Mouse (Mus musculus) MEL (cell line): ENCODE measurements around the gene Col23a1. TPM values are rescaled to one million over a fixed set of nuclear protein-coding genes. Genes with fewer than 3 reads are reported as not detected.

Experiments used
- DNase-seq: peaks from one replicate; pipeline ENCODE4 v3.0.0; 2011; ENCODE audit warnings: low read depth, low spot score
- H3K27ac ChIP-seq: 2 replicates; pipeline ENCODE4 v1.5.1; 2012; ENCODE audit warnings: low read depth, mild to moderate bottlenecking, control low read depth, low read length, moderate library complexity; ENCODE audit not compliant: control insufficient read depth
- H3K27me3 ChIP-seq, 2 experiments: fragments of 150-350 bp in 1 of 2; sonication (generic) in 1 of 2; 2 replicates each; pipeline ENCODE4 v1.6.1; 2012; ENCODE audit warnings: low read length in 2 of 2, mild to moderate bottlenecking in 2 of 2, improper control_type of control experiment in 1 of 2, moderate library complexity in 1 of 2; ENCODE audit not compliant: insufficient read depth in 2 of 2, control insufficient read depth in 1 of 2
- H3K36me3 ChIP-seq, 2 experiments: 2 replicates each; pipeline ENCODE4 v1.6.1; 2012 to 2014; ENCODE audit warnings: low read length in 2 of 2, improper control_type of control experiment in 1 of 2, inconsistent platforms in 1 of 2, mild to moderate bottlenecking in 1 of 2; ENCODE audit not compliant: insufficient read depth in 2 of 2, control insufficient read depth in 1 of 2
- H3K4me1 ChIP-seq, 2 experiments: fragments of 150-350 bp in 1 of 2; sonication (generic) in 1 of 2; 2 replicates each; pipeline ENCODE4 v1.6.1; 2012; ENCODE audit warnings: low read length in 2 of 2, improper control_type of control experiment in 1 of 2, mild to moderate bottlenecking in 1 of 2; ENCODE audit not compliant: insufficient read depth in 2 of 2, control insufficient read depth in 1 of 2
- H3K4me3 ChIP-seq, 2 experiments: fragments of 150-350 bp in 1 of 2; sonication (generic) in 1 of 2; 2 replicates each; pipeline ENCODE4 v1.5.1; 2012; ENCODE audit warnings: low read depth in 2 of 2, low read length in 2 of 2, mild to moderate bottlenecking in 2 of 2, moderate library complexity in 2 of 2, control low read depth in 1 of 2, improper control_type of control experiment in 1 of 2; ENCODE audit not compliant: control insufficient read depth in 1 of 2, insufficient read depth in 1 of 2
- H3K79me2 ChIP-seq: 2 replicates; pipeline ENCODE4 v1.6.1; 2012; ENCODE audit warnings: mild to moderate bottlenecking, low read length, moderate library complexity; ENCODE audit not compliant: control insufficient read depth, poor library complexity, insufficient read depth
- H3K9ac ChIP-seq: 2 replicates; pipeline ENCODE4 v1.6.1; 2012; ENCODE audit warnings: low read depth, mild to moderate bottlenecking, control low read depth, low read length, moderate library complexity; ENCODE audit not compliant: control insufficient read depth, poor library complexity, severe bottlenecking
- H3K9me3 ChIP-seq: fragments of 150-350 bp; sonication (generic); replicated peaks from 2 replicates; pipeline ENCODE4 v1.6.1; 2012; ENCODE audit warnings: mild to moderate bottlenecking, low read length, improper control_type of control experiment, moderate library complexity; ENCODE audit not compliant: insufficient read depth
- CHD1 ChIP-seq: IDR thresholded peaks from 2 replicates; pipeline ENCODE4 v1.6.1; 2012; ENCODE audit warnings: low read depth, mild to moderate bottlenecking, inconsistent platforms, low read length, improper control_type of control experiment
- CHD2 ChIP-seq: IDR thresholded peaks from 2 replicates; pipeline ENCODE4 v1.6.1; 2011; ENCODE audit warnings: low read length, improper control_type of control experiment
- E2F4 ChIP-seq: IDR thresholded peaks from 2 replicates; pipeline ENCODE4 v1.6.1; 2011; ENCODE audit warnings: low read depth, low read length, improper control_type of control experiment, borderline replicate concordance
- EP300 ChIP-seq, 2 experiments: IDR thresholded peaks; 2 replicates each; pipeline ENCODE4 v1.6.1; 2011; ENCODE audit warnings: improper control_type of control experiment in 2 of 2, low read length in 2 of 2, low read depth in 1 of 2, mild to moderate bottlenecking in 1 of 2
- ETS1 ChIP-seq: IDR thresholded peaks from 2 replicates; pipeline ENCODE4 v1.6.1; 2012; ENCODE audit warnings: low read depth, mild to moderate bottlenecking, inconsistent platforms, low read length, improper control_type of control experiment, moderate library complexity
- GATA1 ChIP-seq: IDR thresholded peaks from 2 replicates; pipeline ENCODE4 v1.6.1; 2011; ENCODE audit warnings: low read depth, low read length, improper control_type of control experiment
- HCFC1 ChIP-seq: IDR thresholded peaks from 2 replicates; pipeline ENCODE4 v1.6.1; 2012; ENCODE audit warnings: low read depth, mild to moderate bottlenecking, inconsistent platforms, low read length, improper control_type of control experiment, moderate library complexity
- JUND ChIP-seq: IDR thresholded peaks from 2 replicates; pipeline ENCODE4 v1.6.1; 2011; ENCODE audit warnings: low read depth, mild to moderate bottlenecking, improper control_type of control experiment, low read length
- KAT2A ChIP-seq: conservative IDR thresholded peaks from 2 replicates; pipeline ENCODE4 v1.6.1; 2012; ENCODE audit warnings: low read depth, low read length, improper control_type of control experiment, inconsistent platforms
- MAFK ChIP-seq: IDR thresholded peaks from 2 replicates; pipeline ENCODE4 v1.6.1; 2011; ENCODE audit warnings: low read depth, mild to moderate bottlenecking, low read length, improper control_type of control experiment, borderline replicate concordance
- MAX ChIP-seq: IDR thresholded peaks from 2 replicates; pipeline ENCODE4 v1.6.1; 2011; ENCODE audit warnings: low read length, improper control_type of control experiment
- MAZ ChIP-seq: IDR thresholded peaks from 2 replicates; pipeline ENCODE4 v1.6.1; 2012; ENCODE audit warnings: low read depth, mild to moderate bottlenecking, inconsistent platforms, low read length, improper control_type of control experiment
- MYB ChIP-seq: IDR thresholded peaks from 2 replicates; pipeline ENCODE4 v1.6.1; 2011; ENCODE audit warnings: mild to moderate bottlenecking, low read depth, low read length, improper control_type of control experiment
- NELFE ChIP-seq: IDR thresholded peaks from 2 replicates; pipeline ENCODE4 v1.6.1; 2011; ENCODE audit warnings: low read depth, low read length, improper control_type of control experiment
- POLR2AphosphoS2 ChIP-seq: IDR thresholded peaks from 2 replicates; pipeline ENCODE4 v1.6.1; 2011; ENCODE audit warnings: low read length, improper control_type of control experiment
- RAD21 ChIP-seq: IDR thresholded peaks from 2 replicates; pipeline ENCODE4 v1.6.1; 2011; ENCODE audit warnings: mild to moderate bottlenecking, low read depth, low read length, improper control_type of control experiment
- SMC3 ChIP-seq: IDR thresholded peaks from 2 replicates; pipeline ENCODE4 v1.6.1; 2011; ENCODE audit warnings: low read depth, low read length, improper control_type of control experiment
- TBP ChIP-seq: IDR thresholded peaks from 2 replicates; pipeline ENCODE4 v1.8.0; 2011; ENCODE audit warnings: low read depth, low read length, improper control_type of control experiment
- USF2 ChIP-seq, 2 experiments: IDR thresholded peaks; 2 replicates each; pipeline ENCODE4 v1.6.1; 2011 to 2012; ENCODE audit warnings: improper control_type of control experiment in 2 of 2, low read length in 2 of 2, borderline replicate concordance in 1 of 2, inconsistent platforms in 1 of 2, low read depth in 1 of 2, mild to moderate bottlenecking in 1 of 2; ENCODE audit not compliant: insufficient read depth in 1 of 2
- ZMIZ1 ChIP-seq: IDR thresholded peaks from 2 replicates; pipeline ENCODE4 v1.6.1; 2012; ENCODE audit warnings: low read depth, mild to moderate bottlenecking, inconsistent platforms, low read length, improper control_type of control experiment, moderate library complexity
- ZNF384 ChIP-seq: IDR thresholded peaks from 2 replicates; pipeline ENCODE4 v1.6.1; 2012; ENCODE audit warnings: low read depth, mild to moderate bottlenecking, inconsistent platforms, low read length, improper control_type of control experiment
- polyA plus RNA-seq, 2 experiments: library from polyadenylated mRNA; stranded (reverse) in 1 of 2; unstranded in 1 of 2; fragments of >175 nt in 1 of 2; fragments of >200 nt in 1 of 2; gene quantifications; 2 replicates each; pipeline versions ENCODE4 v1.2.1 to v1.2.4; 2012; ENCODE audit warnings: low replicate concordance in 2 of 2, low read depth in 1 of 2; ENCODE audit not compliant: insufficient read length in 2 of 2, insufficient read depth in 1 of 2, missing spikeins in 1 of 2
- total RNA-seq: library from RNA; depleted of rRNA; stranded (reverse); fragments of 300-350 nt; gene quantifications from 2 replicates; pipeline ENCODE4 v1.2.3, GENCODE M21; 2012

Gene Col23a1
- total and polyA plus RNA-seq, 3 experiments, result under 0.01 to 0.03 TPM; not detected in 1

DNA sequence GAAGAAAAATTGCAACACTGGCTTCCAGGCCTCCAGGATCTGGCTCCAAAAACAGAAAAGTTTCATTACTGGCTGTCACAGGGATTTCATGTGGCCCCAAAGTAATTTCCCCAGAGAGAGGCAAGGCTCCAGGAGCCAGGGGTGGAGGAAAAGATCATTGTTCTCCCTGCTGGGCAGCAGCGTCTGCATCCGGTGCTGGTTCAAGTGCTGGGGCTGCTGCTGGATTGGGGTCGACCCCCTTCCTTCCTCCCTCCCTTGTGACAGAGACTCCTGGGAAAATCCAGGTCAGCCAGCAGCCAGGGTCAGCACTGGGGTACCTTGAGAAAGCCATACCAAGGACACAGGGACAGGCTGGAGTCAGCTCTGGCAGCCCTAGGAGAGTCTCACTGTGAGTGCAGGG lies 129.1 kb downstream of the Col23a1 start:
- Histone ChIP-seq H3K79me2 (no peaks in the 10 kb centered on the region), H3K9me3 (no peaks in the 10 kb centered on the region), H3K4me1 (no peaks in the 10 kb centered on the region), H3K9ac (no peak overlapping the region), H3K36me3 (no peaks in the 10 kb centered on the region), H3K27me3 (no peaks in the 10 kb centered on the region), H3K4me3 (no peak overlapping the region), H3K27ac (no peak overlapping the region)
- no peak for DNase-seq
- no peak for TF ChIP-seq MAZ
- TF ChIP-seq E2F4, result no peak
- TF ChIP-seq NELFE, result no peak
- TF ChIP-seq ZNF384, result no peak
- TF ChIP-seq CHD1, result no peak
- TF ChIP-seq JUND, result no peak
- no peak for TF ChIP-seq GATA1
- TF ChIP-seq RAD21, result no peak
- TF ChIP-seq TBP, result no peak
- no peak for TF ChIP-seq CHD2
- TF ChIP-seq POLR2AphosphoS2, result no peak
- no peak for TF ChIP-seq EP300 (IDR thresholded peaks at IDR 0.05; ENCODE audit: low read depth in 1 of 2, low read length in 2 of 2)

DNA sequence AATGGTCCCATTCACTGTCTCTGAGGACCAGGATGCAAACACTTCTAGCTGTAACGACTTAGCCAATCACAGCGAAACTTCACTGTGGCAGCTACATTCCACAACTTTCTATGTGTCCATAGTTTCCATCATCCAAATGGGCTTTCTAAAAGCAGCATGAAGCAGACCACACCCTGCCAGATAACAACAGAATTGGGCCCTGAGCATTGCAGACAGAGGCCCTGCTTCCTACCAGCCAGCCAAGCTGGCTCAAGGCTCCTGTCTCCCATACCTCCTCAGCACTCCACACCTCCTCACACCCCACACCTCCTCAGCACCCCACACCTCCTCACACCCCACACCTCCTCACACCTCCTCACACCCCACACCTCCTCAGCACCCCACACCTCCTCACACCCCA lies 132.2 kb downstream of the Col23a1 start:
- no peaks in the 10 kb centered on the region for H3K4me1 ChIP-seq
- no peaks in the 10 kb centered on the region for H3K36me3 ChIP-seq
- no peak overlapping the region for H3K4me3 ChIP-seq
- DNase-seq, result no peak
- TF ChIP-seq MAFK (no peak), SMC3 (no peak), MAX (no peak), MAZ (no peak), KAT2A (no peak), USF2 (IDR thresholded peaks at IDR 0.05; ENCODE audit: borderline replicate concordance in 1 of 2, insufficient read depth in 1 of 2, low read depth in 1 of 2, low read length in 2 of 2) (no peak)
- no peak overlapping the region for H3K27ac ChIP-seq
- H3K27me3 ChIP-seq, result no peaks in the 10 kb centered on the region
- H3K9me3 ChIP-seq, result no peaks in the 10 kb centered on the region
- H3K79me2 ChIP-seq, result no peaks in the 10 kb centered on the region
- no peak overlapping the region for H3K9ac ChIP-seq

DNA sequence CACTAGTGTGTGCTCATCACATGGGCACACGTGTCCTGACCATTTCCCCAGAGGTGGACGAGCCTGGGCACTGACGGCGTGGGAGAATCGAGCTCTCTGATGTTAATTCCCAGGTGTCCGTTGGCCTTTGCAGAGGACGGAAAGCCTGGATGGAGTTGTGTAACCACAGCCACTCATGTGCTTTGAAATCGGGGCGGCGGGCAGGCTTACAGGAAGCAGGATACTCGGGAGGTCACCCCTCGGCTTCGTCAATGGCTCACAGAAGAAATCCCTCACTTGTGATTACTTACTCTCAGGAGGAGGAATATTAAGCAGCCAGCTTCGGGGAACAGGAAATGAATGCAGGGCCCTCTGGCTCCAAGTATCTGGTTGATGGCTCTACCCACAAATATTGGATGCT lies 133.0 kb downstream of the Col23a1 start:
- H3K4me1 ChIP-seq, result no peaks in the 10 kb centered on the region

More for the DNA sequence above, 133.0 kb downstream of the Col23a1 start:
- no peak overlapping the region for H3K4me3 ChIP-seq
- H3K79me2 ChIP-seq, result no peaks in the 10 kb centered on the region
- DNase-seq, result no peak
- H3K9me3 ChIP-seq, result no peaks in the 10 kb centered on the region
- no peak overlapping the region for H3K9ac ChIP-seq
- H3K36me3 ChIP-seq, result no peaks in the 10 kb centered on the region
- TF ChIP-seq ETS1, result no peak
- no peak for TF ChIP-seq HCFC1
- no peak for TF ChIP-seq MAX
- TF ChIP-seq ZMIZ1, result no peak
- TF ChIP-seq SMC3, result no peak
- no peak for TF ChIP-seq MYB
- H3K27me3 ChIP-seq, result no peaks in the 10 kb centered on the region
- H3K27ac ChIP-seq, result no peak overlapping the region
